Mouse (Mus musculus) cerebellum, postnatal 10 days (tissue): Measurements from ENCODE around the gene Snap23.
"Not testable (repeated sequence)": the region's sequence is repeated elsewhere in the genome, so short reads cannot be mapped to it uniquely, and the experiment has no call there.

Source experiments
- DNase-seq, 2 experiments: peaks; one replicate each; pipeline ENCODE4 v3.0.0; 2021; ENCODE audit warnings: mixed read lengths in 2 of 2

The Snap23 gene

DNA sequence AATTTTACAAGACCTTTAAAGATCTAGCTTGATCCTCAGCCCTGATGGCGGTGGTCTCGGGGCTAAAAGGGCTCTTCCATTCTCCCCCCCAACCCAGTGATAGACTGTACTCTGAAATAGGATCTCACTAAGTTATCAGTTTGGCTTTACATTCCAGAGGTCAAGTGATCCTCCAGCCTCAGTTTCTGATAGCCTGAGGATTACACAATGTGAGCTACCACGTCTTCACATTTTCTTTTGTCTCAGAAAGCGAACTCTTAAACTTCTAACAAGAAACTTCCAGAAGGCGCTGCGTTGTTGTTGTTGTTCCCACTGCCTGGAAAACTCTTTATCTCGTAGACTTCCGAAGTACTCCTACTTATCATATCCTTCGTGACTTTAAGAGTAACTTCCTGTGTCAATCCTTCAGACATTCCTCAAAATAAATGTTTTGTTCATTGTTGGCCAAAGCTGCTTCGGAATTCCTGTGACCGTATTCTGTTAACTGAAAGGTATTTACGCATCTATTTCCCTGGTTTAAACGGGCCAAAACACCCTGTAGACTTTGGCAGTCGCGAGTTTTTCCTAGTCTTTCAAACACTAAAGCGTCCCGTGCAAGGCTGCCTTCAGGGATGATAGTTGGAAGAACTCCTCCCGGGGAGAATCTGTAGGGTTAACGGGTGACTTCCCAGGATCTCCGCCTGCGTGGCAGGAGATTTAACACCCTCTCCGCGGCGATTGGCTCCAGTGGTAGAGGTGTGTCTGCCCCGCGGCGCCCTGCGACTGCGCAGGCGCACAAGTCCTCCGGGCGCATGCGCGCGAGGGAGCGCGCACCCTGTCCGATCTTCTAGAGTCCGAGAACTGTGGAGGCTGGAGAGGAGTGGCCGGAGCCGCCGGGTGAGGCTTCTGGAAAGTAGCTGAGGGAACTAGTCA, at the start of gene Snap23:
Gene Snap23 (plus strand): TSS at position 786 of the 912 bp plus-strand sequence.
- peak; percentile 93 to 96 for DNase-seq

- DNase-seq = no peak
These were observed 48.8 kb upstream of the Snap23 start for GRCm38 (mm10) chr2:120518547-120519210.

DNA sequence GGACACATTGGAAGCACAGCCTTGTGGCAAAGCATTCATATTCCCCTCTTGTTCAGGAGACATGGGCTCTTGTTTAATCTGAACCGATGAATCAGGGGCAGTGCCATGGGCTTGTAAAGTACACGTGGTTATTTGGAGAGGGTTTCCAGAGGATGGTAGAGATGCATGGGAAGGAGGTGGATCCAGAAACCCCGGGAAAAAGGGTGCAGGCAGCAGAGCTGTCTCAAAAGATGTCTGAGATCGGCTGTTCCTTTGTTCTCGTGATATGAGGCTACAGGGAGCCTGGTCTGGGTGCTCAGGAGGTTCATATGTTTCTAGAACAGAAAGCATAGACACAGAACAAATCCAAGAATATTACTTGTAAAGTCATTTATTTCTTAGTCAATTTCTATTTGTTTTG, 40.7 kb upstream of the Snap23 start:
- no peak for DNase-seq

DNA sequence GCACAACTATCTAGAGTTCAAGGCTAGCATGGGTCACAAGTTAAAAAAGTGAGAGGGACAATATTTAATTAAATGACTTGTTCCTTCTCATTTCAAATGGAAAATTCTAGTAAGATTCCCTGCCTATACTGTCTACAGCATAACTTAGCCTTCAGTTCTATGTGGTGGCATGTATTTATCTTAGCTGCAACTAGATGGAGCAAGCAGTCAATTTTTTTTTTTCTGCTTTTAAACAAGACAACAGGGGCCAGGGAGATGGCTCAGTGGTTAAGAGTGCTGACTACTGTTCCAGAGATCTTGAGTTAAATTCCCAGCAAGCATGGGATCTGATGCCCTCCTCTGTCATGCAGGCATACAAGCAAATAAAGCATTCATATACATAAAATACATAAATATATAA, 37.9 kb upstream of the Snap23 start:
- no peak for DNase-seq

GRCm38 (mm10) chr2:120531223-120531622, 36.2 kb upstream of the Snap23 start:
- DNase-seq = no peak

GRCm38 (mm10) chr2:120539333-120539732, 28.1 kb upstream of the Snap23 start:
- DNase-seq = peak; percentile 21 to 25

- peak; percentile 85 to 88 for DNase-seq
These were observed 27.7 kb upstream of the Snap23 start for GRCm38 (mm10) chr2:120539778-120540208.

GRCm38 (mm10) chr2:120544732-120545131, 22.7 kb upstream of the Snap23 start:
- no peak for DNase-seq

GRCm38 (mm10) chr2:120556868-120557267, 10.6 kb upstream of the Snap23 start:
- no peak for DNase-seq

DNA sequence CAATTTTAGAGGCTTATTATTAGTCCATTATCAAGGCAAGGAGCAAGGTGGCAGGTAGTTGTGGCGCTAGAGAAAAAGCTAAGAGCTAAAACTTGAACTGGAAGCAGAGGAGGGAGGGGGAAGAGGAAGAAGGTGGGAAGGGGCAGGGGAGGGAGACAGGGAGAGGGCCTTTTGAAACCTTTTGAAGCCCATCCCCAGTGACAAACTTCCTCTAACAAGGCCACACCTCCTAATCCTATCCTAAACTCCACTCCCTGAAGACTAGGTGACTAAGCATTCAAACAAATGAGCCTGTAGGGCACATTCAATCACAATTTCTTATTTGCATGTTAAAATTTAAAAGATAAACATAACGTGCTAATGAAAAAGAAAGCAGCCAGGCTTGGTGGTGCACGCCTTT, 8.7 kb upstream of the Snap23 start:
- DNase-seq = no peak

DNA sequence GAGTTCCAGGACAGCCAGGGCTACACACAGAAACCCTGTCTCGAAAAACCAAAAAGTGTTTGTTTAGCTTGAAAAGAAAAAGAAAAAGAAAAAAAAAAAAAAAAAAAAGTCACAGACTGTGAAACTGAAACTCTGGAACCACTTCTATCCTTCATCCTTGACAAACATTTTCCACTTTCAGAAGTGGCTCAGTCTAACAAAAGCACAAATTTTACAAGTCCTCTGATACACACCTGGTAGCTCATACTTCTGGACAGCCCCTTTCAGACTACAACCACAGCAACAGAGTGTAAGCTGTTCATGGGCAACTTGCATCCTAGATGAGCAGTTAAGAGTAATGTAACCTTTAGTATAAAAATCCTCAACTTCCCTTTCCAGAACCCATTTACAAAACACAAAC, 5.9 kb upstream of the Snap23 start:
- DNase-seq = no peak

- DNase-seq = no peak
These were observed 4.6 kb upstream of the Snap23 start for GRCm38 (mm10) chr2:120562859-120563234.

DNA sequence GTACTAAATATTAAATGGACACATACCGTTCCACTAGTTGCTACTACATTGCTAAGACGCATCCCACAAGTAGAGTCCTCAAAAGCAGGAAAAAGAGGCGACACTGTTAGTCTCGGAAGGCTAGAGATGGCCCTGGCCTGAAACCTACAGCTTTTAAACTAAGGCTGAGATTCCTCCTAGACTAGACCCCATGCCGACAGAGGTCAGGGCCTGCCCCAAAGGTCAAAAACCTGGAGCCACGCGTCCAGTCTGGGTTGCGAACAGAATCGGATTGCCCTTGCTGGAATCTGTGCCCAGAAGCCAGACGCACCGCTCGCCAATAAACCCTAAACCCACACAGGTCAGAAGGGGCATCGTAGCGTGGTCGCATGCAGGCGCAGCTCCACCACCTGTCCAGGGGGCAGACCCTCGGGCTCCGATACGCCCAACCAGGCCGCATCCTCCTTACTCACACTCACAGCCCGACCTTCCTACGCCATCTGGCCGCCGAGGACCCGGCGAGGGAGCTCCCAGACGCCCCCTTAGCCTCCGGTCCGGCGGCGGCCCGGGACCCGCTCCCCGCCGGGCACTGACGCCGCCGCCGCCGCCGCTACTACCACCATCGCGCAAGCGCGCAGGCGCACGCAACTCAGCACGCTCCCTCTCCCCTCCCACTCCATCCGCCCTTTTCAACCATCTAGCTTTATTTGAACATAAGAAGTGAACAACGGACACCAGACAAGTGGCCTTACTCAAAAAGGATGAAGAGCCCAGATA, 4.1 kb upstream of the Snap23 start, which contains the start of gene Zfp106:
Gene Zfp106 (minus strand): TSS at position 609 of the 756 bp plus-strand sequence.
- peak; percentile 91 to 94 for DNase-seq

- not testable (repeated sequence) for DNase-seq
These were observed 2.8 kb upstream of the Snap23 start for GRCm38 (mm10) chr2:120564548-120565188.

- no peak for DNase-seq
These were observed 2.1 kb upstream of the Snap23 start for GRCm38 (mm10) chr2:120565363-120565762.

DNA sequence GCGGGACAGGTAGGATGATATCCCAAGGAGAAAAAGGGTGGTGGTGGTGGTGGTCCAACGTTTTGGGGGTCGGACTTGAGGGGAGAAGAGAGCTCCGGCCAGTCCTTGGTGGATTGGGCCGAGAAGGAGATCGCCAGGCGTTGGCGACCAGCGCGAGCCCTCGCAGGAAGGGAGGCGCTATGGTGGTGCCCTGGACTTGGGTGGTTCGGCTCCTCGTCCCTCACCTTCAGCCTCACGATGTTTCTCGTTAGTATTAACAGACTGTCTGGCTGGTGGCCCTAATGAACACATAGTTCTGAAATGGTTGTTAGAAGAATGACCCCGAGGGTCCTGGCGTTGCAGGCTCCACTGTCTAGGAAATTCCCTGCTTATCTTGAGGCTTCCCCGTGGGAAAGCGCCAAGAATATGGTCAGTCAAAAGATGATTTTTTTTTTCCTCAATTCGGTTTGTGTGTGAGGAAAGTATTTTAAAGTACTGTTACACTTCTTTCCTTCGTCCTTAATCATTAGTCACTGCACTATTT, 388 bp downstream of the Snap23 start:
- no peak for DNase-seq

- DNase-seq = no peak
These were observed 3.6 kb downstream of the Snap23 start for GRCm38 (mm10) chr2:120571081-120571480.

DNA sequence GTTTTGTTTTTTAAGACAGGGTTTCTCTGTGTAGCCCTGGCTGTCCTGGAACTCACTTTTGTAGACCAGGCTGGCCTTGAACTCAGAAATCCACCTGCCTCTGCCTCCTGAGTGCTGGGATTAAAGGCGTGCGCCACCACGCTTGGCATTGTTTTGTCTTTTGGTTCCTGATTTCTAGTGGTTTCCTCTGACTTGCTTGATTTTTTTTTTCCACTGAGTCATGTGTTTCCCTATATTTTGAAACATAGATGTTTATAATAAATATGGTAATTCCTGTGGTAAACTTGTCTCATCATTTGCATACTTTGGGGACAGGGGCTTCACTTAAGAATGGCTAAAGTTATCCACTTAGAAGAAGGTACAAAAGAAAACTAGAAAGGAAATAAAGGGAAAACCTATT, 4.7 kb downstream of the Snap23 start:
- DNase-seq = not testable (repeated sequence)

GRCm38 (mm10) chr2:120575121-120575520, 7.7 kb downstream of the Snap23 start:
- DNase-seq = no peak

DNA sequence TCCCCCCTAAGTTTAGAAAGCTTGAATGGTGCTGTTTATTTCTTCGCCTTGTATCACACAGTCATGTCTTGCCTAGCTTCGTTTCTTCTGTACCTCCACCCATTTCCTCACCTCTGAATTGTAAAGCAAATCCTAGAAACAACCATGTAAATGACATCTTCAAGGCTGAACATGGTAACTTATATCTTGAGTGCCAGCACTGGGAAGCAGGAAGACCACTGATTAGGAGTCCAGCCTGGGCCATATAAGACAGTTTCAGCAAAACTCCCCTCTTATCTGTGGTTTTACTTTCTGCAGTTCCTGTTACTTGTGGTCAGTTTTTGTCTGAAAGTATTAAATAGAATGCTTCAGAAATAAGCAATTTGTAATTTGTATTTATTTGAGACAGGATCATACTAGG, 8.5 kb downstream of the Snap23 start:
- no peak for DNase-seq

- DNase-seq = no peak
These were observed 10.3 kb downstream of the Snap23 start for GRCm38 (mm10) chr2:120577799-120578198.

- no peak for DNase-seq
These were observed 10.8 kb downstream of the Snap23 start for GRCm38 (mm10) chr2:120578286-120578685.
